Mouse (Mus musculus): ENCODE data around the gene Klc1.
"Not testable (repeated sequence)": the region's sequence is repeated elsewhere in the genome, so short reads cannot be mapped to it uniquely, and the experiment has no call there.

Gene Klc1

GRCm38 (mm10) chr12:111758381-111759175 is at the start of gene Klc1:
Gene Klc1, plus strand, starts transcription at chr12:111758849.
- peak; percentile 87 for DNase-seq (ENCODE audit: extremely low read depth, insufficient read length, low spot score)

GRCm38 (mm10) chr12:111710091-111710490 is 48.6 kb upstream of the Klc1 start:
- DNase-seq (ENCODE audit: extremely low read depth, insufficient read length, low spot score): no peak

GRCm38 (mm10) chr12:111712476-111712875 is 46.2 kb upstream of the Klc1 start:
- DNase-seq (ENCODE audit: extremely low read depth, insufficient read length, low spot score): peak; percentile 33

- DNase-seq (ENCODE audit: extremely low read depth, insufficient read length, low spot score): peak; percentile 89
These were observed 45.5 kb upstream of the Klc1 start, which contains the start of the genes Bag5 and Apopt1 for GRCm38 (mm10) chr12:111713004-111713651. Gene Bag5, minus strand, starts transcription at chr12:111713257. Gene Apopt1, plus strand, starts transcription at chr12:111713261.

GRCm38 (mm10) chr12:111713880-111714279 is 44.8 kb upstream of the Klc1 start:
- not testable (repeated sequence) for DNase-seq (ENCODE audit: extremely low read depth, insufficient read length, low spot score)

GRCm38 (mm10) chr12:111716505-111716904 is 42.1 kb upstream of the Klc1 start:
- DNase-seq (ENCODE audit: extremely low read depth, insufficient read length, low spot score): no peak

GRCm38 (mm10) chr12:111718656-111719055 is 40.0 kb upstream of the Klc1 start:
- DNase-seq (ENCODE audit: extremely low read depth, insufficient read length, low spot score): no peak

GRCm38 (mm10) chr12:111720222-111720621 is 38.4 kb upstream of the Klc1 start:
- DNase-seq (ENCODE audit: extremely low read depth, insufficient read length, low spot score): no peak

GRCm38 (mm10) chr12:111722654-111723053 is 36.0 kb upstream of the Klc1 start:
- no peak for DNase-seq (ENCODE audit: extremely low read depth, insufficient read length, low spot score)

GRCm38 (mm10) chr12:111724638-111725337 is 33.9 kb upstream of the Klc1 start:
- DNase-seq (ENCODE audit: extremely low read depth, insufficient read length, low spot score): no peak

- no peak for DNase-seq (ENCODE audit: extremely low read depth, insufficient read length, low spot score)
These were observed 33.1 kb upstream of the Klc1 start for GRCm38 (mm10) chr12:111725338-111726121.

GRCm38 (mm10) chr12:111726122-111726463 is 32.6 kb upstream of the Klc1 start:
- DNase-seq (ENCODE audit: extremely low read depth, insufficient read length, low spot score): no peak

- no peak for DNase-seq (ENCODE audit: extremely low read depth, insufficient read length, low spot score)
These were observed 30.7 kb upstream of the Klc1 start for GRCm38 (mm10) chr12:111727956-111728355.

GRCm38 (mm10) chr12:111731822-111732807 is 26.5 kb upstream of the Klc1 start:
- DNase-seq (ENCODE audit: extremely low read depth, insufficient read length, low spot score): peak; percentile 80

GRCm38 (mm10) chr12:111732921-111733320 is 25.7 kb upstream of the Klc1 start:
- no peak for DNase-seq (ENCODE audit: extremely low read depth, insufficient read length, low spot score)

- no peak for DNase-seq (ENCODE audit: extremely low read depth, insufficient read length, low spot score)
These were observed 23.7 kb upstream of the Klc1 start for GRCm38 (mm10) chr12:111734912-111735311.

GRCm38 (mm10) chr12:111736676-111737075 is 22.0 kb upstream of the Klc1 start:
- DNase-seq (ENCODE audit: extremely low read depth, insufficient read length, low spot score): not testable (repeated sequence)

- peak; percentile 26 for DNase-seq (ENCODE audit: extremely low read depth, insufficient read length, low spot score)
These were observed 21.3 kb upstream of the Klc1 start for GRCm38 (mm10) chr12:111737370-111737769.

- DNase-seq (ENCODE audit: extremely low read depth, insufficient read length, low spot score): no peak
These were observed 19.9 kb upstream of the Klc1 start for GRCm38 (mm10) chr12:111738754-111739153.

Measured in 3134 (cell line).